Mouse (Mus musculus): ENCODE data around the gene 4930519G04Rik. TPM values are rescaled to one million over a fixed set of nuclear protein-coding genes. Genes with fewer than 3 reads are reported as not detected.

Gene 4930519G04Rik
- polyA plus RNA-seq, 1 experiment, result not detected

DNA sequence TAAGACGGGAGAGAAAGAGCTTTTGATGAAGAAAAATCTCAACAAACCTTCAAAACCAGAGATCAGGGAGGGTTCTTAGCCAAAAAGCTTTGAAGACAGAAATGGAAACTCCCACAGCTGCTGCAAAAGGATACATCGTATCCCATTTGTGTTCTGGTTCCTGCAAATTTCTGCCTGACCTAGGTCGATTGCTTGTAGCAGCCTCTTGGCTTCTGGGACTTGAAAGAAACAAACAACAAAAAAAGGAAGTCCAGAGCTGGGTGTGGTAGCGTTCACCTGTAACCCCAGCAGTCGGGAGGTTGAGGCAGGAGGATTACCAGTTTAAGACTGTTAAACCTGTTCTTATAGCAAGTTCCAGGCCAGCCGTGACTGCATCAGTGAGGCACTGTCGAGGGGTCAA, 45.4 kb downstream of the 4930519G04Rik start:
- no peak overlapping the region for H3ac ChIP-seq (ENCODE audit: control insufficient read depth, insufficient read length, low read depth)
- no peaks in the 10 kb centered on the region for H3K79me3 ChIP-seq (ENCODE audit: low read depth)
- no peaks in the 10 kb centered on the region for H3K36me3 ChIP-seq (ENCODE audit: control insufficient read depth, insufficient read depth)
- H3K4me3 ChIP-seq (ENCODE audit: insufficient read depth, poor library complexity, severe bottlenecking), result no peak overlapping the region
- no peaks in the 10 kb centered on the region for H3K27me3 ChIP-seq (ENCODE audit: control insufficient read depth, insufficient read depth, insufficient read length)
- no peaks in the 10 kb centered on the region for H3K79me2 ChIP-seq (ENCODE audit: control insufficient read depth, insufficient read depth)
- no peak for TF ChIP-seq CEBPB (IDR thresholded peaks at IDR 0.05; ENCODE audit: low read depth)
- no peak for TF ChIP-seq USF1 (IDR thresholded peaks at IDR 0.05; ENCODE audit: low read depth)
- no peak for TF ChIP-seq MAX (IDR thresholded peaks at IDR 0.05)
- TF ChIP-seq MYOG (IDR thresholded peaks at IDR 0.05; ENCODE audit: control insufficient read depth, extremely low read depth, insufficient read length), result no peak
- TF ChIP-seq FOSL1 (IDR thresholded peaks at IDR 0.05; ENCODE audit: insufficient read depth, low read length, poor library complexity, severe bottlenecking), result no peak
- no peak for TF ChIP-seq MYOD1 (IDR thresholded peaks at IDR 0.05; ENCODE audit: control insufficient read depth, insufficient read length, low read depth)
- TF ChIP-seq CTCF (IDR thresholded peaks at IDR 0.05; ENCODE audit: control insufficient read depth, insufficient read depth, insufficient read length), result no peak

GRCm38 (mm10) chr5:114902413-114902812, 48.9 kb downstream of the 4930519G04Rik start:
- H3ac ChIP-seq (ENCODE audit: control insufficient read depth, insufficient read length, low read depth), result no peak overlapping the region
- no peak for TF ChIP-seq FOSL1 (IDR thresholded peaks at IDR 0.05; ENCODE audit: insufficient read depth, low read length, poor library complexity, severe bottlenecking)
- no peak for TF ChIP-seq MYOG (IDR thresholded peaks at IDR 0.05; ENCODE audit: control insufficient read depth, extremely low read depth, insufficient read length)
- TF ChIP-seq MAX (IDR thresholded peaks at IDR 0.05), result no peak
- TF ChIP-seq CTCF (IDR thresholded peaks at IDR 0.05; ENCODE audit: control insufficient read depth, insufficient read depth, insufficient read length), result peak; percentile 31
- no peaks in the 10 kb centered on the region for H3K27me3 ChIP-seq (ENCODE audit: control insufficient read depth, insufficient read depth, insufficient read length)
- H3K79me2 ChIP-seq (ENCODE audit: control insufficient read depth, insufficient read depth), result no peaks in the 10 kb centered on the region
- no peak overlapping the region for H3K4me3 ChIP-seq (ENCODE audit: insufficient read depth, poor library complexity, severe bottlenecking)
- no peaks in the 10 kb centered on the region for H3K79me3 ChIP-seq (ENCODE audit: low read depth)
- no peaks in the 10 kb centered on the region for H3K36me3 ChIP-seq (ENCODE audit: control insufficient read depth, insufficient read depth)

DNA sequence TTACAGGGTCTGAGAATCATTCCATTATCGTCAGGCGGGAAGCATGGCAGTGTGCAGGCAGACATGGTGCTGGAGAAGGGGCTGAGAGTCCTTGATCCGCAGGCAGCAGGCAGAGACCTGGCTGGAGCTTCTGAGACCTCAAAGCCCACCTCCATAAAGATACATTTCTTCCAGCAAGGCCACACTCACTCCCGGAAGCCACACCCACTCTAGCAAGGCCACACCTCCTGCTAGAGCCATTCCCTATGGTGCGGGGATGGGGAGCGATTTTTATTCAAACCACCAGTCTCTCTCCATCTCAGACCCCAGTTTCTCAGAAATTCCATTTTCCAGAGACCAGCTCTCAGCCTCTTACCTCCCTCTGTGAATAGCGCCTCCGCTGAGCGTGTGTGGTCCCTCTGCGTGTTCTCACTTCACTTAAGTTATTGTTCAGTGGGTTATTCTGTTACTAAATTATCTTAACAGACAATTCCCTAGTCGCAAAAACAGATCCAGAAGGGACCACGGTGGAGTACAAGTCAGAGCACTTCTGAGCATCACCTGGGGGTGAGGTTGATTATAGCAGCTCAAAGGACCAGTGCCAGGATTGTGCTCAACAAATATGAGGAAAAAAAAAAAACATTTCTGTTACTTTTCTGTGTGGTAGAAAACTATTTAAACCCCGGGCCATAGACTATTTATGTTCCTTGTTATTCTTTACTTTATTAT, 55.3 kb downstream of the 4930519G04Rik start:
- Histone ChIP-seq H3K79me2 (ENCODE audit: control insufficient read depth, insufficient read depth) (no peaks in the 10 kb centered on the region), H3K79me3 (ENCODE audit: low read depth) (no peaks in the 10 kb centered on the region), H3K4me3 (ENCODE audit: insufficient read depth, poor library complexity, severe bottlenecking) (no peak overlapping the region), H3K36me3 (ENCODE audit: control insufficient read depth, insufficient read depth) (no peaks in the 10 kb centered on the region), H3K27me3 (ENCODE audit: control insufficient read depth, insufficient read depth, insufficient read length) (no peaks in the 10 kb centered on the region), H3ac (ENCODE audit: control insufficient read depth, insufficient read length, low read depth) (no peak overlapping the region)
- TF ChIP-seq CTCF (IDR thresholded peaks at IDR 0.05; ENCODE audit: control insufficient read depth, insufficient read depth, insufficient read length) (no peak), FOSL1 (IDR thresholded peaks at IDR 0.05; ENCODE audit: insufficient read depth, low read length, poor library complexity, severe bottlenecking) (no peak), MYOG (IDR thresholded peaks at IDR 0.05; ENCODE audit: control insufficient read depth, extremely low read depth, insufficient read length) (no peak), MYOD1 (IDR thresholded peaks at IDR 0.05; ENCODE audit: control insufficient read depth, insufficient read length, low read depth) (no peak), CEBPB (IDR thresholded peaks at IDR 0.05; ENCODE audit: low read depth) (no peak), USF1 (IDR thresholded peaks at IDR 0.05; ENCODE audit: low read depth) (no peak), MAX (IDR thresholded peaks at IDR 0.05) (no peak)

- H3K27me3 ChIP-seq (ENCODE audit: control insufficient read depth, insufficient read depth, insufficient read length), result no peaks in the 10 kb centered on the region
- H3K36me3 ChIP-seq (ENCODE audit: control insufficient read depth, insufficient read depth), result no peaks in the 10 kb centered on the region
- H3ac ChIP-seq (ENCODE audit: control insufficient read depth, insufficient read length, low read depth), result no peak overlapping the region
- no peaks in the 10 kb centered on the region for H3K79me3 ChIP-seq (ENCODE audit: low read depth)
- TF ChIP-seq MAX (IDR thresholded peaks at IDR 0.05) (no peak), CTCF (IDR thresholded peaks at IDR 0.05; ENCODE audit: control insufficient read depth, insufficient read depth, insufficient read length) (no peak), FOSL1 (IDR thresholded peaks at IDR 0.05; ENCODE audit: insufficient read depth, low read length, poor library complexity, severe bottlenecking) (no peak), CEBPB (IDR thresholded peaks at IDR 0.05; ENCODE audit: low read depth) (no peak), MYOG (IDR thresholded peaks at IDR 0.05; ENCODE audit: control insufficient read depth, extremely low read depth, insufficient read length) (no peak), MYOD1 (IDR thresholded peaks at IDR 0.05; ENCODE audit: control insufficient read depth, insufficient read length, low read depth) (no peak), USF1 (IDR thresholded peaks at IDR 0.05; ENCODE audit: low read depth) (no peak)
- no peak overlapping the region for H3K4me3 ChIP-seq (ENCODE audit: insufficient read depth, poor library complexity, severe bottlenecking)
- H3K79me2 ChIP-seq (ENCODE audit: control insufficient read depth, insufficient read depth), result no peaks in the 10 kb centered on the region
These were observed 60.2 kb downstream of the 4930519G04Rik start for GRCm38 (mm10) chr5:114913686-114914085.

DNA sequence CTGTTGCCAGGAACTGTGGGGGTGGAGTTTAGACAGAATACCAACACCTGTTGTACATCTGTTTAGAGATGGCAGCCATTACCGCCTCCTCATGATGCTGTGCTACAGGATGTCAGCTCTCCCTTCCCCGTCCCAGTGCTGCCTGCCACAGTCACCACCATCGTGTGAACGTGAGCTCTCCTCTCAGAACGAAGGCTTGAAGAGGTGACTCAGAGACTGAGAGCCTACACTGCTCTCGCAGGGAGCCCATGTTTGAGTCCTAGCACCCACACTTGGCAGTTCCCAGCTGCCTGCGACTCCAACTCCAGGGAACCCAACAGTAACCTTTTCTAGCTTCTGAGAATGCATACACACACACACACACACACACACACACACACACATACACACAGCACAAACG, 61.4 kb downstream of the 4930519G04Rik start:
- H3K36me3 ChIP-seq (ENCODE audit: control insufficient read depth, insufficient read depth), result no peaks in the 10 kb centered on the region
- H3K79me3 ChIP-seq (ENCODE audit: low read depth), result no peaks in the 10 kb centered on the region
- no peak for TF ChIP-seq CTCF (IDR thresholded peaks at IDR 0.05; ENCODE audit: control insufficient read depth, insufficient read depth, insufficient read length)
- TF ChIP-seq MYOD1 (IDR thresholded peaks at IDR 0.05; ENCODE audit: control insufficient read depth, insufficient read length, low read depth), result no peak
- no peak for TF ChIP-seq USF1 (IDR thresholded peaks at IDR 0.05; ENCODE audit: low read depth)
- no peak for TF ChIP-seq FOSL1 (IDR thresholded peaks at IDR 0.05; ENCODE audit: insufficient read depth, low read length, poor library complexity, severe bottlenecking)
- TF ChIP-seq CEBPB (IDR thresholded peaks at IDR 0.05; ENCODE audit: low read depth), result no peak
- no peak for TF ChIP-seq MAX (IDR thresholded peaks at IDR 0.05)
- TF ChIP-seq MYOG (IDR thresholded peaks at IDR 0.05; ENCODE audit: control insufficient read depth, extremely low read depth, insufficient read length), result no peak
- H3K27me3 ChIP-seq (ENCODE audit: control insufficient read depth, insufficient read depth, insufficient read length), result no peaks in the 10 kb centered on the region
- no peak overlapping the region for H3ac ChIP-seq (ENCODE audit: control insufficient read depth, insufficient read length, low read depth)
- H3K79me2 ChIP-seq (ENCODE audit: control insufficient read depth, insufficient read depth), result no peaks in the 10 kb centered on the region
- no peak overlapping the region for H3K4me3 ChIP-seq (ENCODE audit: insufficient read depth, poor library complexity, severe bottlenecking)
